Mouse (Mus musculus) CH12.LX (cell line): ENCODE measurements around the gene Atxn7l1. TPM values are rescaled to one million over a fixed set of nuclear protein-coding genes. Genes with fewer than 3 reads are reported as not detected.

Source experiments
- DNase-seq: peaks from one replicate; pipeline ENCODE4 v3.0.0-alpha.2; 2013; ENCODE audit errors: extremely low read depth
- H3K27ac ChIP-seq: 2 replicates; pipeline ENCODE4 v1.5.1; 2012; ENCODE audit warnings: low read depth, mild to moderate bottlenecking, control low read depth, moderate library complexity; ENCODE audit not compliant: insufficient read depth
- H3K27me3 ChIP-seq: replicated peaks from 2 replicates; pipeline ENCODE3; 2012; ENCODE audit warnings: inconsistent platforms
- H3K36me3 ChIP-seq, 2 experiments: replicated peaks in 1 of 2; 2 replicates each; pipeline versions ENCODE3 to v1.6.1; 2012; ENCODE audit warnings: inconsistent platforms in 1 of 2, low read length in 1 of 2, mild to moderate bottlenecking in 1 of 2, mixed read lengths in 1 of 2, moderate library complexity in 1 of 2; ENCODE audit not compliant: control insufficient read depth in 1 of 2, insufficient read depth in 1 of 2
- H3K4me1 ChIP-seq, 2 experiments: 2 replicates each; pipeline ENCODE4 v1.6.1; 2012; ENCODE audit warnings: inconsistent platforms in 1 of 2, moderate library complexity in 1 of 2; ENCODE audit not compliant: insufficient read depth in 2 of 2, control insufficient read depth in 1 of 2
- H3K4me2 ChIP-seq: 2 replicates; pipeline ENCODE4 v1.6.1; 2012; ENCODE audit warnings: low read depth, mild to moderate bottlenecking, control low read depth; ENCODE audit not compliant: poor library complexity, insufficient read depth, severe bottlenecking
- H3K4me3 ChIP-seq, 3 experiments: fragments of 150-350 bp in 1 of 3; sonication (generic) in 1 of 3; replicated peaks in 1 of 3; 2 replicates each; pipeline versions ENCODE3 to v1.5.1; 2011 to 2012; ENCODE audit warnings: low read depth in 2 of 3, low read length in 2 of 3, mild to moderate bottlenecking in 2 of 3, moderate library complexity in 2 of 3, control low read depth in 1 of 3, improper control_type of control experiment in 1 of 3, inconsistent platforms in 1 of 3, mixed read lengths in 1 of 3; ENCODE audit not compliant: poor library complexity in 1 of 3
- H3K79me2 ChIP-seq: replicated peaks from 2 replicates; pipeline ENCODE4 v1.6.1; 2012; ENCODE audit warnings: mild to moderate bottlenecking, moderate library complexity; ENCODE audit not compliant: control insufficient read depth, poor library complexity, insufficient read depth, severe bottlenecking; ENCODE audit errors: extremely low read depth
- H3K9ac ChIP-seq: 2 replicates; pipeline ENCODE4 v1.6.1; 2012; ENCODE audit warnings: low read depth, mild to moderate bottlenecking, control low read depth, moderate library complexity; ENCODE audit not compliant: insufficient read depth
- H3K9me3 ChIP-seq: replicated peaks from 2 replicates; pipeline ENCODE3; 2012; ENCODE audit warnings: low read length, inconsistent platforms, mixed read lengths
- CHD1 ChIP-seq: IDR thresholded peaks from 2 replicates; pipeline ENCODE4 v1.6.1; 2012; ENCODE audit warnings: low read depth, low read length, improper control_type of control experiment, inconsistent platforms
- CHD2 ChIP-seq: IDR thresholded peaks from 2 replicates; pipeline ENCODE4 v1.6.1; 2011; ENCODE audit warnings: low read length, improper control_type of control experiment
- CTCF ChIP-seq, 2 experiments: IDR thresholded peaks in 1 of 2; conservative IDR thresholded peaks in 1 of 2; 2 replicates each; pipeline ENCODE4 v1.5.1; 2011 to 2012; ENCODE audit warnings: low read depth in 2 of 2, low read length in 2 of 2, improper control_type of control experiment in 1 of 2, inconsistent platforms in 1 of 2, mild to moderate bottlenecking in 1 of 2, moderate library complexity in 1 of 2
- E2F4 ChIP-seq: IDR thresholded peaks from 2 replicates; pipeline ENCODE4 v1.6.1; 2011; ENCODE audit warnings: low read depth, low read length, improper control_type of control experiment; ENCODE audit not compliant: insufficient replicate concordance
- EP300 ChIP-seq: IDR thresholded peaks from 2 replicates; pipeline ENCODE4 v1.6.1; 2011; ENCODE audit warnings: low read length, improper control_type of control experiment
- ETS1 ChIP-seq: conservative IDR thresholded peaks from 2 replicates; pipeline ENCODE4 v1.6.1; 2012; ENCODE audit warnings: low read depth, mild to moderate bottlenecking, inconsistent platforms, low read length, improper control_type of control experiment, moderate library complexity
- HCFC1 ChIP-seq: IDR thresholded peaks from 2 replicates; pipeline ENCODE4 v1.6.1; 2012; ENCODE audit warnings: low read depth, mild to moderate bottlenecking, inconsistent platforms, low read length, improper control_type of control experiment
- IRF4 ChIP-seq: IDR thresholded peaks from 2 replicates; pipeline ENCODE4 v1.6.1; 2014; ENCODE audit warnings: low read depth, mild to moderate bottlenecking, inconsistent platforms, low read length, improper control_type of control experiment
- JUN ChIP-seq: IDR thresholded peaks from 2 replicates; pipeline ENCODE4 v1.6.1; 2011; ENCODE audit warnings: low read depth, mild to moderate bottlenecking, low read length, improper control_type of control experiment, moderate library complexity; ENCODE audit not compliant: insufficient read depth
- MAFK ChIP-seq: IDR thresholded peaks from 2 replicates; pipeline ENCODE4 v1.6.1; 2011; ENCODE audit warnings: low read length, improper control_type of control experiment; ENCODE audit not compliant: insufficient replicate concordance
- MAX ChIP-seq: IDR thresholded peaks from 2 replicates; pipeline ENCODE4 v1.6.1; 2011; ENCODE audit warnings: low read length, improper control_type of control experiment
- MAZ ChIP-seq: IDR thresholded peaks from 2 replicates; pipeline ENCODE4 v1.6.1; 2012; ENCODE audit warnings: low read depth, mild to moderate bottlenecking, inconsistent platforms, low read length, improper control_type of control experiment, moderate library complexity
- MEF2A ChIP-seq: IDR thresholded peaks from 2 replicates; pipeline ENCODE4 v1.6.1; 2014; ENCODE audit warnings: low read depth, mild to moderate bottlenecking, inconsistent platforms, low read length, improper control_type of control experiment, borderline replicate concordance
- MYC ChIP-seq: IDR thresholded peaks from 2 replicates; pipeline ENCODE4 v1.6.1; 2011; ENCODE audit warnings: low read depth, mild to moderate bottlenecking, improper control_type of control experiment, low read length
- PAX5 ChIP-seq: IDR thresholded peaks from 2 replicates; pipeline ENCODE4 v1.6.1; 2012; ENCODE audit warnings: low read length, inconsistent platforms, mixed read lengths
- POLR2A ChIP-seq: IDR thresholded peaks from 2 replicates; pipeline ENCODE4 v1.6.1; 2011; ENCODE audit warnings: low read depth, mild to moderate bottlenecking, improper control_type of control experiment, low read length
- RAD21 ChIP-seq: IDR thresholded peaks from 2 replicates; pipeline ENCODE4 v1.6.1; 2011; ENCODE audit warnings: low read depth, mild to moderate bottlenecking, low read length, improper control_type of control experiment, moderate library complexity
- RCOR1 ChIP-seq: conservative IDR thresholded peaks from 2 replicates; pipeline ENCODE4 v1.6.1; 2012; ENCODE audit warnings: low read depth, mild to moderate bottlenecking, inconsistent platforms, low read length, improper control_type of control experiment
- SIN3A ChIP-seq: IDR thresholded peaks from 2 replicates; pipeline ENCODE4 v1.6.1; 2012; ENCODE audit warnings: low read length, improper control_type of control experiment, inconsistent platforms
- TBP ChIP-seq: conservative IDR thresholded peaks from 2 replicates; pipeline ENCODE4 v1.6.1; 2011; ENCODE audit warnings: low read depth, low read length, improper control_type of control experiment
- USF2 ChIP-seq: conservative IDR thresholded peaks from 2 replicates; pipeline ENCODE4 v1.6.1; 2011; ENCODE audit warnings: low read depth, low read length, improper control_type of control experiment
- ZMIZ1 ChIP-seq: IDR thresholded peaks from 2 replicates; pipeline ENCODE4 v1.6.1; 2012; ENCODE audit warnings: low read depth, mild to moderate bottlenecking, inconsistent platforms, low read length, improper control_type of control experiment
- dilution Hi-C: fragments of 300-500 bp; cut with MboI; formaldehyde crosslinking; loops from 2 replicates; pipeline ENCODE4 v1.14.3; 2020; ENCODE audit warnings: low sequenced_read_pairs; ENCODE audit not compliant: extremely low pct_unique_long_range_greater_than_20kb, extremely low pct_ligation_motif_present
- in situ Hi-C: fragments of 300-500 bp; cut with MboI; formaldehyde crosslinking; loops from 3 replicates; pipeline ENCODE4 v1.14.3; 2019; ENCODE audit warnings: low sequenced_read_pairs, low pct_ligation_motif_present, low pct_unique_long_range_greater_than_20kb, mixed read lengths
- polyA plus RNA-seq: library from polyadenylated mRNA; unstranded; fragments of >175 nt; gene quantifications from 2 replicates; pipeline ENCODE4 v1.2.1, GENCODE M21; 2012; ENCODE audit warnings: low read depth; ENCODE audit not compliant: insufficient read length
- total RNA-seq, 2 experiments: library from RNA; depleted of rRNA; stranded (reverse); fragments of 300-350 nt in 1 of 2; fragments of >200 nt in 1 of 2; gene quantifications; 2 replicates each; pipeline ENCODE4 v1.2.3; 2012 to 2014

The Atxn7l1 gene
- total and polyA plus RNA-seq, 3 experiments = 8.6 to 55.7 (median 9.0) TPM

- Histone ChIP-seq H3K27me3 (no peaks in the 10 kb centered on the region), H3K27ac (no peak overlapping the region), H3K79me2 (no peaks in the 10 kb centered on the region), H3K4me2 (no peak overlapping the region), H3K9me3 (no peaks in the 10 kb centered on the region), H3K4me3 (no peak overlapping the region), H3K36me3 (peaks cover 42 to 89% of the 10 kb centered on the region in 2 experiments), H3K9ac (no peak overlapping the region), H3K4me1 (peaks cover 0 to 15% of the 10 kb centered on the region in 2 experiments; a peak in 2 of 4 replicates)
- no peak for TF ChIP-seq RAD21
- TF ChIP-seq RCOR1 = no peak
- no peak for TF ChIP-seq JUN
- no peak for TF ChIP-seq EP300
- no peak for TF ChIP-seq CTCF (conservative IDR thresholded peaks at IDR 0.05 in 1 of 2, IDR thresholded peaks at IDR 0.05 in 1 of 2; ENCODE audit: low read depth in 2 of 2, low read length in 2 of 2)
- no peak for TF ChIP-seq TBP
- no peak for TF ChIP-seq POLR2A
- no peak for TF ChIP-seq CHD1
- no peak for TF ChIP-seq IRF4
- TF ChIP-seq ETS1 = no peak
- TF ChIP-seq MAX = no peak
- no peak for TF ChIP-seq CHD2
- TF ChIP-seq USF2 = no peak
- no peak for TF ChIP-seq PAX5
- TF ChIP-seq MAFK = no peak
- no peak for TF ChIP-seq E2F4
- TF ChIP-seq MAZ = no peak
- TF ChIP-seq HCFC1 = no peak
- no peak for DNase-seq
- in situ Hi-C loops (no loop called here), dilution Hi-C loops (no loop called here)
Measured at GRCm38 (mm10) chr12:33253206-33253605, 105.7 kb downstream of the Atxn7l1 start.

- H3K27ac ChIP-seq = no peak overlapping the region
- no peaks in the 10 kb centered on the region for H3K27me3 ChIP-seq
- dilution Hi-C loops (no loop called here), in situ Hi-C loops (no loop called here)
- H3K79me2 ChIP-seq = no peaks in the 10 kb centered on the region
- H3K9ac ChIP-seq = no peak overlapping the region
- no peak for DNase-seq
- TF ChIP-seq SIN3A (no peak), MEF2A (no peak), HCFC1 (no peak), MYC (no peak), USF2 (no peak), MAZ (no peak), ZMIZ1 (no peak)
- no peaks in the 10 kb centered on the region for H3K9me3 ChIP-seq
- no peak overlapping the region for H3K4me2 ChIP-seq
- peaks cover 41 to 87% of the 10 kb centered on the region in 2 experiments for H3K36me3 ChIP-seq
- H3K4me3 ChIP-seq = no peak overlapping the region
- peaks cover 0 to 15% of the 10 kb centered on the region in 2 experiments; a peak in 2 of 4 replicates for H3K4me1 ChIP-seq
Measured at GRCm38 (mm10) chr12:33255256-33255655, 107.8 kb downstream of the Atxn7l1 start.
